Mouse (Mus musculus) ES-Bruce4 (cell line): ENCODE measurements around the gene Cspg5.

Experiments
- CTCF ChIP-seq: IDR thresholded peaks from one replicate; pipeline ENCODE4 v1.8.1; 2011; ENCODE audit warnings: low read depth, low read length
- EP300 ChIP-seq: IDR thresholded peaks from 2 replicates; pipeline ENCODE4 v1.6.1; 2011; ENCODE audit warnings: low read depth, low read length; ENCODE audit not compliant: insufficient read depth
- POLR2A ChIP-seq: IDR thresholded peaks from one replicate; pipeline ENCODE4 v1.8.1; 2011; ENCODE audit warnings: low read length; ENCODE audit not compliant: insufficient read depth

DNA sequence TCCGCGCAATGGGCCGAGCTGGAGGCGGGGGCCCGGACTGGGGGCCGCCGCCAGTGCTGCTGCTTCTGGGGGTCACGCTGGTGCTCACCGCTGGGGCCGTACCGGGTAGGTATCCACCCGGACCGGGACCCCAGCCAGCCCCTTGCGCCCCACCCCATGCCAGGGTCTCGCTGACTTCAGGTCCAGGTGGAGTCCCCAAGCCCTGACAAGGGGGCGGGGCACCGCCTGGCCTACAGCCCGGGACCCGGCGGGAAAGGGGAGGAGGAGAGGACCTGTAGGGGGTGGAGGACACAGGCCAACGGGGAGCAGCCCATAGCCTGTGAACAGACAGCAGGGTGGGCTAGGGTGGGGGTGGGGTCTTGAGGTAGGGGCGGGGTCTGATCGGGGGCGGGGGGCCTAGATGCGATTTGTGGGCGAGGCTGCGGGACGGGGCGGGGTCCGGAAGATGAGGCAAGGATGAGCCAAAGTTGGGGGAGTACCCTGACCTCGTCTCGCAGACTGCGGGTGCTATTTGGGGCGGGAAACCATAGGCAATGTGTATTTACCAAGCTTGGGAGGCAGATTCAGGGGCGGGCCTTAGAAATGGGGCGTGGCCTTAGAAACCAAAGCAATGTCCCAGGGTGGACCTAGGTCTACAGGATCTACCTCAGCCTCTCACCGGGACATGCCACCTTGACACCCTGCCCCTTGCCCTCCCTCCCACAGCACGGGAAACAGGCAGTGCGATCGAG is 2.2 kb downstream of the Cspg5 start:
- no peak for TF ChIP-seq CTCF
- no peak for TF ChIP-seq EP300
- no peak for TF ChIP-seq POLR2A
